Mouse (Mus musculus) liver, embryonic 16.5 days (tissue): ENCODE measurements around the gene Ahnak2. TPM values are rescaled to one million over a fixed set of nuclear protein-coding genes. Genes with fewer than 3 reads are reported as not detected.

ENCODE experiments used
- ATAC-seq: fragments of 200-750 bp; cut with Nextera tagmentation; 2 replicates; pipeline ENCODE4 v1.8.0; 2017; ENCODE audit warnings: low read depth, mild to moderate bottlenecking, moderate number of reproducible peaks, moderate library complexity
- H3K27ac ChIP-seq: fragments of 300-500 bp; sonication (generic); 2 replicates; pipeline ENCODE4 v1.5.1; 2014; ENCODE audit warnings: mild to moderate bottlenecking, low read length
- H3K27me3 ChIP-seq: fragments of 300-500 bp; sonication (generic); 2 replicates; pipeline ENCODE4 v1.6.1; 2014; ENCODE audit warnings: low read depth, low read length, mixed read lengths; ENCODE audit not compliant: control insufficient read depth, insufficient read depth
- H3K36me3 ChIP-seq: fragments of 300-500 bp; sonication (generic); 2 replicates; pipeline ENCODE4 v1.6.1; 2014; ENCODE audit warnings: mild to moderate bottlenecking; ENCODE audit not compliant: control insufficient read depth, insufficient read depth
- H3K4me1 ChIP-seq: fragments of 300-500 bp; sonication (generic); 2 replicates; pipeline ENCODE4 v1.6.1; 2014; ENCODE audit warnings: low read depth, low read length, mixed read lengths; ENCODE audit not compliant: control insufficient read depth
- H3K4me2 ChIP-seq: fragments of 300-500 bp; sonication (generic); 2 replicates; pipeline ENCODE4 v1.6.1; 2014; ENCODE audit warnings: low read depth, low read length, mixed read lengths
- H3K4me3 ChIP-seq: fragments of 300-500 bp; sonication (generic); 2 replicates; pipeline ENCODE4 v1.5.1; 2014; ENCODE audit warnings: low read depth, mild to moderate bottlenecking, low read length
- H3K9ac ChIP-seq: fragments of 300-500 bp; sonication (generic); 2 replicates; pipeline ENCODE4 v1.6.1; 2014; ENCODE audit warnings: low read depth, low read length
- H3K9me3 ChIP-seq: fragments of 300-500 bp; sonication (generic); replicated peaks from 2 replicates; pipeline ENCODE4 v1.6.1; 2016; ENCODE audit warnings: low read length; ENCODE audit not compliant: control insufficient read depth
- WGBS: fragments of 180-500 bp; shearing (Covaris S2); extraction: QIAGEN DNeasy Blood & Tissue Kit; methylation state at CpG from one replicate; pipeline ENCODE4 v1.1.7; 2014; ENCODE audit not compliant: insufficient replicate concordance; 5-methylcytosine and 5-hydroxymethylcytosine counted together
- polyA plus RNA-seq: library from polyadenylated mRNA; unstranded; fragments of >200 nt; fragmentation: Nextera tagmentation; extraction: Ambion mirVana; gene quantifications from 2 replicates; pipeline ENCODE4 v1.2.1, GENCODE M21; 2015

Ahnak2 gene
- polyA plus RNA-seq, 1 experiment from 2014 or later: 0.26 TPM

DNA sequence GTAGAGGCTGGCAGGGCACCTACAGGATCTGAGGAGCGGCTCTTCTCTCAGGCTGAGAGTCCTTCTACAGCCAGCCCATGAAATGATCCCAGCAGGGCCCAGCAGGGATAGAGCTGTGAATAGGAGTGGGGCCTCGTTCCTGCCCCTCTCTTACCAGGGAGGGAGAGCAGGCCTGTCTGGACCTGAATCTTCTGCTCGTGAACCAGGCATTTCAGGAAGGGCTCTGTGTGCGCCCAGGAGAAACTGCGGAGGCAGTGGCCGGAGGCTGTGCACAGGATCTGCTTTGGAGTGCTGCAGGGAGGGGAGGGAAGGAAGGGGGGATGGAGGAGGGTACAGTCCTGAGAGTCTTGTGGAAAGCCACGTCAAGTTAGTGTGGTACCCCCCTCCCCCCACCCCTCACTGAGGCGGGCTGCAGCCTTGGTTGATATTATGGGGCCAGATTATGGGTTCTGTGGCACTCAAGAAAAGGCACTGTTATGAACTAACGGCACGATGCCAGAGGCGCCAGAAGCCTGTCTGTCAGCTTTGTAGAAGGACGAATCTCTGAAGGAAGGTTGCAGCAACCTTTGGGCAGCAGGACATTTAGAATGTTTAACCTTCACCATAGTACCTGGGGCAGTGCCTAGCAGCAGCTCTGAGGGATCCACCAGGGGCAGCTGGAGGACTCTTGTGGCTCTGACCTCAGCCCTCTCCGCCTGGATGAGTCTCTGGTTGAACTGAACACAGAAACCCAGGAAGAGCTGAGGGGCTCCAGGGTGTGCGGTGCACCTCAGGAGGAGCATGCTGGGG is 12.4 kb upstream of the Ahnak2 start:
- no peak for ATAC-seq
- 82% methylated on average over 14 of the region's 14 CpGs for WGBS
- Histone ChIP-seq H3K9me3 (no peaks in the 10 kb centered on the region), H3K4me3 (no peak overlapping the region), H3K36me3 (peaks cover 25% of the 10 kb centered on the region), H3K9ac (no peak overlapping the region), H3K27me3 (peaks cover 12% of the 10 kb centered on the region), H3K4me1 (no peaks in the 10 kb centered on the region), H3K4me2 (no peak overlapping the region), H3K27ac (no peak overlapping the region)

DNA sequence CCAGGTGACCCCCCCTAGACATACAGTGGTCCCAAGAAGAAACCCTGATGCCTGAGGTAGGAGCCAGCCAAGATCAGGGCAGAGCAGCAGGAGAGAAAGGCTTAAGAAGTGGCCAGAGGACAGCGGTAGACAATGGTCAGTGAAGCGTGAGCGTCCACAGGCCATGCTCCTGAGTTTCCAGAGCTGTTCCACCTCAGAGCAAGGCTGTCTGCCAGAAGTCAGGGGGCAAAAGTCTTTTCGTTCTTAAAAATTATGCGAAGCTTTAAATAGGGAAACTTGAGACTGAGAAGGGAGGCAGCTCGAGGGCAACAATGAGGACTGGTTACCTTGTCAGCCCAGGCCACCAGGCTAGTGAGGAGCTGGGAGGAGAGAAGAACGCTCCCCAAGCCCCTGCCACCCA is 10.9 kb upstream of the Ahnak2 start:
- WGBS: 77% methylated on average over 7 of the region's 7 CpGs
- no peak for ATAC-seq
- peaks cover 8% of the 10 kb centered on the region for H3K4me1 ChIP-seq
- H3K27ac ChIP-seq: no peak overlapping the region
- H3K9ac ChIP-seq: no peak overlapping the region
- no peak overlapping the region for H3K4me3 ChIP-seq
- H3K4me2 ChIP-seq: no peak overlapping the region
- H3K27me3 ChIP-seq: peaks cover 23% of the 10 kb centered on the region
- H3K36me3 ChIP-seq: peaks cover 10% of the 10 kb centered on the region; the same call in 1 of the 2 replicates
- H3K9me3 ChIP-seq: no peaks in the 10 kb centered on the region

DNA sequence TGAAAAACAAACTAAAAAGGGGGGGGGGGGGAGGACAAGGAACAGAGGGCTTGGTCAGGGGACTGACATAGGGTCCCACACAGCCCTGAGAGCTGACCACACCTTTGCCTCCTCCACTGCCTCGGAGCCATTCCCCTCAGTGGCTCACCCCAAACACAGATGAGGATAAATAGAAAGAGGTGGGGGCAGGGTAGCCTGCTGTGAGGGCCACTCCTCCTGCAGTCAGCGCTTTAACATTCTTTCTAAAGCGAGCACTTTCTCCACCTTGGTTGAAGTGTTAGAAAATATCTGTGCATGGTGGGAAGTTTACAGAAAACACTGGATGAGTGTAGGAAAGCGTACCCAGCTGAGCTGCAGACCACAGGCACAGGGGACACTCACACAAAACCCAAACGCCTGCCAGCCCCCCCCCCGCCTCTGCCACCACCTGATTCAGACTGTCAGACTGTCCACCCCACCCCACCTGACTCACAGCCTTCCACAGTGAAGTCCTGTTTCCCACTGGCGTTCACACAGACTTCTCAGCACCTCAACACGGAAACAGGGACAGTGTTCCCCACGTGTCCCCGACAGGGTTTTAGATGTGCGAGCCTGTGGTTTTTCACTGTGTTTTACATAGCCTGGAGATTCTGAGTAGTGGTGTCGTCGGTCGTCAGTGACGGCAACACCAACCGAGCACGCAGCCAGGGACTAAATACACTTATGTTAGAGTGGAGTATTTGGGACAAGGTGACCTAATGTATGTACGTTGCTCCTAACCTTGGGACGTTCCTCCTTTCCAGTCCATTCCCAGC is 7.8 kb upstream of the Ahnak2 start:
- Histone ChIP-seq H3K9ac (no peak overlapping the region), H3K27me3 (peaks cover 27% of the 10 kb centered on the region), H3K36me3 (no peaks in the 10 kb centered on the region), H3K4me1 (peaks cover 8% of the 10 kb centered on the region), H3K4me2 (no peak overlapping the region), H3K27ac (no peak overlapping the region), H3K4me3 (no peak overlapping the region), H3K9me3 (no peaks in the 10 kb centered on the region)
- WGBS: 59% methylated on average over 19 of the region's 19 CpGs
- no peak for ATAC-seq

DNA sequence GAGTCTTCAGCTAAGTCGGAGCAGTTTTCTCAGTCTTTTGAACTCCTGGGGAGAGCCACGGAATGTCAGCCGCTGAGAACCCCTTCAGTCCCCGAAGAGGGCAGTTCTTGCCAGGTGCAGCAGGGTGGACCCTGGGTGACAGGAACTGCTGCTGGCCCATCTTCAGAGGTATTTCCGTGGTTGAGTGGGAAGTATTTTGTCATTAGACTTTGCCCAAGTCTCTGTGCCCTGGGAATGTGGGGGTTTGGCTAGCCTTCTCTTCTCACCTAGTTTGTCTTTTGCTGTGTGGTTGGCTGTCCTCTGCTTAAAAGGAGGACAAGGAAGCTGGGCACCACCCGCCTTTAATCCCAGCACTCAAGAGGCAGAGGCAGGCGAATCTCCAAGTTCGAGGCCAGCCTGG is 7.2 kb upstream of the Ahnak2 start:
- Histone ChIP-seq H3K27ac (no peak overlapping the region), H3K9me3 (no peaks in the 10 kb centered on the region), H3K27me3 (peaks cover 28% of the 10 kb centered on the region), H3K4me2 (peak overlapping the region; percentile 78), H3K4me1 (peaks cover 8% of the 10 kb centered on the region), H3K36me3 (no peaks in the 10 kb centered on the region), H3K4me3 (peak overlapping the region; percentile 64), H3K9ac (no peak overlapping the region)
- ATAC-seq: no peak
- WGBS: 17% methylated on average over 8 of the region's 8 CpGs

DNA sequence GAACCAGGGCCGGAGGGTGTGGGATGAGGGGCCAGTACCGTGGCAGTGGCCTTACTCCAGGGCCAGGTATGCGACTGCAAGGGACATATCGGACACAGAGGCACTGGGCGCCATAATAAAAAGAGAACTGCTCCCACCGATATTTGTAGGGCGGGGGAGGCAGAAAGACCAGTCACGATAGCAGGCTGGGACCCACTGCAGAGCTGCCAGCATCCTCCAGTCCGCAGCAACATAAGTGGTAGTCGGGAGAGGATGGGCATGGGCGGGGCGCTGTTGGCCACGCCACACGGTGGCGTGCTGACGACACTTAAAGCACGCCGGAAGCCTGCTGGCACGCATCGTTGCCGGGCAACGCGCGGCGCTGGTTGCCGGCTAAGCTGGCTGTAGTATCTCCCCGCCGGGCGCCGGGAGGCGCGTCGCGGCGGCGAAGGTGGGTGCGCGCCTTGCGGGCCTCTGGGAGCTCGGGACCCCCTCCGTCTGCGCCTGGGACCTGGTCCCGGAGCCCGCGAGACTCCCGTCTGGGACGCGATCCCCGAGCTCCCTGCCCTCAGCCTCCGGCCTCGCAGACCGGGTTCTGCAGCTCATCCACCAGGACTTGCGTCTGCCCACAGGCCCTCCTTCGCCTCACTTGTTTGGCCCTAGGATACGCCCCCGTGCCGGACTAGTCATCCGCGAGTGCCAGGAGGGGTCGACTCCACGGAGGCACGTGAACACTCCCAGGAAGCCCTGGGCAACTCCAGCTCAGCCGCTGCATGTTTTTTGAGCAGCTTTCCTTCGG is 6.3 kb upstream of the Ahnak2 start, which contains the start of gene Clba1:
Gene Clba1 (plus strand): TSS at position 351 of the 778 bp plus-strand sequence.
- Histone ChIP-seq H3K36me3 (no peaks in the 10 kb centered on the region), H3K27ac (no peak within 1 kb of the TSS), H3K9ac (peak within 1 kb of the TSS; percentile 33; the same call in 1 of the 2 replicates), H3K4me3 (peak within 1 kb of the TSS; percentile 64), H3K9me3 (no peaks in the 10 kb centered on the region), H3K4me1 (peaks cover 8% of the 10 kb centered on the region), H3K4me2 (peak within 1 kb of the TSS; percentile 78), H3K27me3 (peaks cover 35% of the 10 kb centered on the region)
- 2% methylated on average over 64 of the region's 64 CpGs for WGBS
- peak; percentile 89 for ATAC-seq

DNA sequence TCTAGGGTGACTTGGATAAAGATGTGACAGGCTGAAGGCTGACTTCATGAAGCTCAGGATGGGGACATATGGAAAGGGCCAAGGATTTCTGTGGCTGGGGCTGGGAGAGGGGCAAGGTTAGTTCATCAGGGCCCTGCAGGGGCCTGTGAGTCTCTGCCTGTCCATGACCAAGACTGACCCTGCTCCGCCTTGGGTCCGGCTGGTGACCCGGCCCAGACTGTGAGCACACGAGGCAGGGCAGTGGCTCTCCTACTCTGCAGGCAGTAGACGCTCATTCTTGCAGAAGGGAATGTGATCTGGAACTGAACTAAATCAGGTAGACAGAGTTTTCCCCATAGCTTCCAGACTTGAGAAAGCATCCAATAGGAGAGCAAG is 5.7 kb upstream of the Ahnak2 start:
- Histone ChIP-seq H3K4me2 (peak overlapping the region; percentile 78), H3K36me3 (no peaks in the 10 kb centered on the region), H3K9me3 (no peaks in the 10 kb centered on the region), H3K4me3 (no peak overlapping the region), H3K27ac (no peak overlapping the region), H3K4me1 (peaks cover 8% of the 10 kb centered on the region), H3K9ac (no peak overlapping the region), H3K27me3 (peaks cover 39% of the 10 kb centered on the region)
- WGBS: 74% methylated on average over 5 of the region's 5 CpGs
- no peak for ATAC-seq

DNA sequence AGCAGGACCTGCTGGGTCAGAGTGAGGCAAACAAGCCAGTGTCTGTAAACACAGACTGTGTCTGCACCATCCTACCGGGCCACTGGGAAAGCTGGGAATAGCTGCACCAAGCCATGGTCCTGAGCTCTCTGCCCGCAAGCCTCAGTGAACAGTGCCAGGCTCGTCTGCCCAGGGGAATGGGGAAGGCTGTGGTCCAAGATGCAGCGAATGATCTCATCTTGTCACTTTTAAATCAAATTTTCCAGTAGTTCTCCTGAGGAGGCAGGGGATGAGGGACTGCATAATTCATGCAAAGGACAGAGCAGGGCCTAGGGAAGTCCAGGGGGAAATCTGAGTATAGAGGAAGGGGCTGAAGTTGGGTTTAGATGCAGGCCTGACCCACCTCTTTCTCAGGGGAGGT is 5.3 kb upstream of the Ahnak2 start:
- Histone ChIP-seq H3K4me1 (peaks cover 8% of the 10 kb centered on the region), H3K9ac (no peak overlapping the region), H3K36me3 (no peaks in the 10 kb centered on the region), H3K27ac (no peak overlapping the region), H3K9me3 (no peaks in the 10 kb centered on the region), H3K27me3 (peaks cover 43% of the 10 kb centered on the region), H3K4me3 (no peak overlapping the region), H3K4me2 (no peak overlapping the region)
- no peak for ATAC-seq
- WGBS: 61% methylated on average over 4 of the region's 4 CpGs

DNA sequence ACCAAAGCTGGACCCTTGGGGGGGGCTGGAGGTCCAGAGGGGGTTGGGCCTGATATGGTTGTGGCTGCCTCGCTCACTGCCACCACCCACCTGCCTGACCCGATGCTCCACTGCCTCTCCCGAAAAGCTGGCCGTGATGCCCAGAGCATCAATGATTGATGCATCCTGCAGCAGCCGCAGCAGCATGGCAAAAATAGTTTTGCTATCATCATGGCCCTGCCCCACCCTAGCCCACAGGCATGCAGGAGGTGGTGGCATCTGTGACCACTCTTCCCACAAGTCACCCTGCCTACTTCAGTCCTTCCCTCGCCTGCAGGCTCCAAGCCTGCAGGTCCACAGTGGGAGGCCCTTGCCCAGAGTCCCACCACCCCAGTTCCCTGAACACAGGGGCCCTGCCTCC is 3.6 kb upstream of the Ahnak2 start:
- no peaks in the 10 kb centered on the region for H3K36me3 ChIP-seq
- no peak overlapping the region for H3K4me3 ChIP-seq
- H3K27ac ChIP-seq: no peak overlapping the region
- H3K9ac ChIP-seq: no peak overlapping the region
- 50% methylated on average over 6 of the region's 6 CpGs for WGBS
- peaks cover 8% of the 10 kb centered on the region for H3K4me1 ChIP-seq
- no peaks in the 10 kb centered on the region for H3K9me3 ChIP-seq
- ATAC-seq: no peak
- H3K4me2 ChIP-seq: no peak overlapping the region
- peaks cover 60% of the 10 kb centered on the region for H3K27me3 ChIP-seq
